Mouse (Mus musculus) forebrain, embryonic 16.5 days (tissue): ENCODE measurements around the gene Lrmda. TPM values are rescaled to one million over a fixed set of nuclear protein-coding genes. Genes with fewer than 3 reads are reported as not detected.

Experiments
- ATAC-seq: fragments of 200-750 bp; cut with Nextera tagmentation; 2 replicates; pipeline ENCODE4 v1.8.0; 2017; ENCODE audit warnings: mild to moderate bottlenecking, moderate library complexity
- H3K27ac ChIP-seq: fragments of 300-500 bp; sonication (generic); 2 replicates; pipeline ENCODE4 v1.5.1; 2014; ENCODE audit warnings: low read length, control low read depth
- H3K27me3 ChIP-seq: fragments of 300-500 bp; sonication (generic); replicated peaks from 2 replicates; pipeline ENCODE4 v1.6.1; 2014; ENCODE audit warnings: low read length; ENCODE audit not compliant: control insufficient read depth, insufficient read depth
- H3K36me3 ChIP-seq: fragments of 300-500 bp; sonication (generic); 2 replicates; pipeline ENCODE4 v1.6.1; 2014; ENCODE audit not compliant: control insufficient read depth, insufficient read depth
- H3K4me1 ChIP-seq: fragments of 300-500 bp; sonication (generic); replicated peaks from 2 replicates; pipeline ENCODE4 v1.6.1; 2014; ENCODE audit warnings: low read length; ENCODE audit not compliant: control insufficient read depth, insufficient read depth
- H3K4me2 ChIP-seq: fragments of 300-500 bp; sonication (generic); 2 replicates; pipeline ENCODE4 v1.6.1; 2014; ENCODE audit warnings: mild to moderate bottlenecking, low read length, control low read depth
- H3K4me3 ChIP-seq: fragments of 300-500 bp; sonication (generic); replicated peaks from 2 replicates; pipeline ENCODE4 v1.5.1; 2014; ENCODE audit warnings: mild to moderate bottlenecking, low read length, control low read depth
- H3K9ac ChIP-seq: fragments of 300-500 bp; sonication (generic); replicated peaks from 2 replicates; pipeline ENCODE4 v1.6.1; 2014; ENCODE audit warnings: low read depth, low read length, control low read depth
- H3K9me3 ChIP-seq: fragments of 300-500 bp; sonication (generic); 2 replicates; pipeline ENCODE4 v1.6.1; 2016; ENCODE audit warnings: low read length; ENCODE audit not compliant: control insufficient read depth
- WGBS: fragments of 180-500 bp; shearing (Covaris S2); extraction: QIAGEN DNeasy Blood & Tissue Kit; methylation state at CpG from one replicate; pipeline ENCODE4 v1.1.7; 2014; 5-methylcytosine and 5-hydroxymethylcytosine counted together
- polyA plus RNA-seq: library from polyadenylated mRNA; unstranded; fragments of >200 nt; fragmentation: Nextera tagmentation; extraction: Ambion mirVana; gene quantifications from 2 replicates; pipeline ENCODE4 v1.2.1, GENCODE M21; 2015

Gene Lrmda
- polyA plus RNA-seq, 1 experiment from 2014 or later = not detected

- H3K4me2 ChIP-seq = no peak overlapping the region
- no peak for ATAC-seq
- H3K4me3 ChIP-seq = no peak overlapping the region
- H3K36me3 ChIP-seq = no peaks in the 10 kb centered on the region
- H3K9ac ChIP-seq = no peak overlapping the region
- WGBS = 90% methylated on average over 14 of the region's 14 CpGs
- no peak overlapping the region for H3K27ac ChIP-seq
- no peaks in the 10 kb centered on the region for H3K27me3 ChIP-seq
- H3K9me3 ChIP-seq = no peaks in the 10 kb centered on the region
- H3K4me1 ChIP-seq = no peaks in the 10 kb centered on the region
These were observed 82.7 kb downstream of the Lrmda start for GRCm38 (mm10) chr14:22101961-22102805.

- no peak for ATAC-seq
- Histone ChIP-seq H3K4me2 (no peak overlapping the region), H3K4me3 (no peak overlapping the region), H3K9me3 (no peaks in the 10 kb centered on the region), H3K9ac (no peak overlapping the region), H3K27ac (no peak overlapping the region), H3K27me3 (no peaks in the 10 kb centered on the region), H3K36me3 (no peaks in the 10 kb centered on the region), H3K4me1 (no peaks in the 10 kb centered on the region)
- WGBS = 95% methylated on average over 4 of the region's 4 CpGs
These were observed 86.3 kb downstream of the Lrmda start for GRCm38 (mm10) chr14:22105855-22106254.

GRCm38 (mm10) chr14:22106777-22107176, 87.3 kb downstream of the Lrmda start:
- Histone ChIP-seq H3K9ac (no peak overlapping the region), H3K27ac (no peak overlapping the region), H3K4me3 (no peak overlapping the region), H3K9me3 (no peaks in the 10 kb centered on the region), H3K4me2 (no peak overlapping the region), H3K27me3 (no peaks in the 10 kb centered on the region), H3K4me1 (no peaks in the 10 kb centered on the region), H3K36me3 (no peaks in the 10 kb centered on the region)
- 80% methylated on average over 3 of the region's 3 CpGs for WGBS
- no peak for ATAC-seq

GRCm38 (mm10) chr14:22109423-22109822, 89.9 kb downstream of the Lrmda start:
- Histone ChIP-seq H3K9me3 (no peaks in the 10 kb centered on the region), H3K27ac (no peak overlapping the region)
- no peak for ATAC-seq

GRCm38 (mm10) chr14:22113463-22114361, 94.2 kb downstream of the Lrmda start:
- ATAC-seq = no peak
- Histone ChIP-seq H3K4me3 (no peak overlapping the region), H3K9ac (no peak overlapping the region), H3K9me3 (no peaks in the 10 kb centered on the region), H3K4me2 (no peak overlapping the region), H3K36me3 (no peaks in the 10 kb centered on the region), H3K27me3 (0 out of 2 replicates have a peak, but pooled peaks cover 5% of the 10 kb centered on the region), H3K4me1 (peaks cover 12% of the 10 kb centered on the region), H3K27ac (no peak overlapping the region)
- 5% methylated on average over 8 of the region's 8 CpGs for WGBS

More at GRCm38 (mm10) chr14:22109423-22109822, 89.9 kb downstream of the Lrmda start:
- Histone ChIP-seq H3K4me3 (no peak overlapping the region), H3K4me2 (no peak overlapping the region), H3K36me3 (no peaks in the 10 kb centered on the region), H3K9ac (no peak overlapping the region), H3K27me3 (no peaks in the 10 kb centered on the region), H3K4me1 (peaks cover 5% of the 10 kb centered on the region)
- WGBS = 78% methylated on average over 4 of the region's 4 CpGs

GRCm38 (mm10) chr14:22114651-22115351, 95.3 kb downstream of the Lrmda start:
- Histone ChIP-seq H3K27me3 (0 out of 2 replicates have a peak, but pooled peaks cover 5% of the 10 kb centered on the region), H3K4me2 (no peak overlapping the region; the same call in 1 of the 2 replicates), H3K36me3 (no peaks in the 10 kb centered on the region), H3K9me3 (no peaks in the 10 kb centered on the region), H3K9ac (no peak overlapping the region), H3K4me1 (peaks cover 12% of the 10 kb centered on the region), H3K4me3 (no peak overlapping the region), H3K27ac (no peak overlapping the region)
- WGBS = 10% methylated on average over 18 of the region's 18 CpGs
- no peak for ATAC-seq

GRCm38 (mm10) chr14:22118096-22118495, 98.6 kb downstream of the Lrmda start:
- 0 out of 2 replicates have a peak, but pooled peaks cover 5% of the 10 kb centered on the region for H3K27me3 ChIP-seq
- no peaks in the 10 kb centered on the region for H3K9me3 ChIP-seq
- H3K27ac ChIP-seq = no peak overlapping the region
- H3K4me2 ChIP-seq = no peak overlapping the region
- peaks cover 12% of the 10 kb centered on the region for H3K4me1 ChIP-seq
- 91% methylated on average over 6 of the region's 6 CpGs for WGBS
- no peak for ATAC-seq
- no peaks in the 10 kb centered on the region for H3K36me3 ChIP-seq
- no peak overlapping the region for H3K4me3 ChIP-seq
- H3K9ac ChIP-seq = no peak overlapping the region

GRCm38 (mm10) chr14:22118512-22118911, 99.0 kb downstream of the Lrmda start:
- Histone ChIP-seq H3K27ac (no peak overlapping the region), H3K9ac (no peak overlapping the region), H3K4me2 (no peak overlapping the region), H3K36me3 (no peaks in the 10 kb centered on the region), H3K9me3 (no peaks in the 10 kb centered on the region), H3K27me3 (0 out of 2 replicates have a peak, but pooled peaks cover 5% of the 10 kb centered on the region), H3K4me1 (peaks cover 10% of the 10 kb centered on the region), H3K4me3 (no peak overlapping the region)
- WGBS = 86% methylated on average over 4 of the region's 4 CpGs
- no peak for ATAC-seq
